Mouse (Mus musculus) CH12.LX (cell line): ENCODE measurements around the gene Mcrip1. TPM values are rescaled to one million over a fixed set of nuclear protein-coding genes. Genes with fewer than 3 reads are reported as not detected.

Experiments used
- DNase-seq: peaks from one replicate; pipeline ENCODE4 v3.0.0-alpha.2; 2013; ENCODE audit errors: extremely low read depth
- H3K27ac ChIP-seq: 2 replicates; pipeline ENCODE4 v1.5.1; 2012; ENCODE audit warnings: low read depth, mild to moderate bottlenecking, control low read depth, moderate library complexity; ENCODE audit not compliant: insufficient read depth
- H3K27me3 ChIP-seq: replicated peaks from 2 replicates; pipeline ENCODE3; 2012; ENCODE audit warnings: inconsistent platforms
- H3K36me3 ChIP-seq, 2 experiments: replicated peaks in 1 of 2; 2 replicates each; pipeline versions ENCODE3 to v1.6.1; 2012; ENCODE audit warnings: inconsistent platforms in 1 of 2, low read length in 1 of 2, mild to moderate bottlenecking in 1 of 2, mixed read lengths in 1 of 2, moderate library complexity in 1 of 2; ENCODE audit not compliant: control insufficient read depth in 1 of 2, insufficient read depth in 1 of 2
- H3K4me1 ChIP-seq, 2 experiments: 2 replicates each; pipeline ENCODE4 v1.6.1; 2012; ENCODE audit warnings: inconsistent platforms in 1 of 2, moderate library complexity in 1 of 2; ENCODE audit not compliant: insufficient read depth in 2 of 2, control insufficient read depth in 1 of 2
- H3K4me2 ChIP-seq: 2 replicates; pipeline ENCODE4 v1.6.1; 2012; ENCODE audit warnings: low read depth, mild to moderate bottlenecking, control low read depth; ENCODE audit not compliant: poor library complexity, insufficient read depth, severe bottlenecking
- H3K4me3 ChIP-seq, 3 experiments: fragments of 150-350 bp in 1 of 3; sonication (generic) in 1 of 3; replicated peaks in 1 of 3; 2 replicates each; pipeline versions ENCODE3 to v1.5.1; 2011 to 2012; ENCODE audit warnings: low read depth in 2 of 3, low read length in 2 of 3, mild to moderate bottlenecking in 2 of 3, moderate library complexity in 2 of 3, control low read depth in 1 of 3, improper control_type of control experiment in 1 of 3, inconsistent platforms in 1 of 3, mixed read lengths in 1 of 3; ENCODE audit not compliant: poor library complexity in 1 of 3
- H3K79me2 ChIP-seq: replicated peaks from 2 replicates; pipeline ENCODE4 v1.6.1; 2012; ENCODE audit warnings: mild to moderate bottlenecking, moderate library complexity; ENCODE audit not compliant: control insufficient read depth, poor library complexity, insufficient read depth, severe bottlenecking; ENCODE audit errors: extremely low read depth
- H3K9ac ChIP-seq: 2 replicates; pipeline ENCODE4 v1.6.1; 2012; ENCODE audit warnings: low read depth, mild to moderate bottlenecking, control low read depth, moderate library complexity; ENCODE audit not compliant: insufficient read depth
- H3K9me3 ChIP-seq: replicated peaks from 2 replicates; pipeline ENCODE3; 2012; ENCODE audit warnings: low read length, inconsistent platforms, mixed read lengths
- BHLHE40 ChIP-seq: IDR thresholded peaks from 2 replicates; pipeline ENCODE4 v1.6.1; 2011; ENCODE audit warnings: mild to moderate bottlenecking, low read depth, low read length, improper control_type of control experiment
- CHD1 ChIP-seq: IDR thresholded peaks from 2 replicates; pipeline ENCODE4 v1.6.1; 2012; ENCODE audit warnings: low read depth, low read length, improper control_type of control experiment, inconsistent platforms
- E2F4 ChIP-seq: IDR thresholded peaks from 2 replicates; pipeline ENCODE4 v1.6.1; 2011; ENCODE audit warnings: low read depth, low read length, improper control_type of control experiment; ENCODE audit not compliant: insufficient replicate concordance
- ELF1 ChIP-seq: IDR thresholded peaks from 2 replicates; pipeline ENCODE4 v1.6.1; 2014; ENCODE audit warnings: low read depth, mild to moderate bottlenecking, inconsistent platforms, low read length, improper control_type of control experiment
- EP300 ChIP-seq: IDR thresholded peaks from 2 replicates; pipeline ENCODE4 v1.6.1; 2011; ENCODE audit warnings: low read length, improper control_type of control experiment
- ETS1 ChIP-seq: conservative IDR thresholded peaks from 2 replicates; pipeline ENCODE4 v1.6.1; 2012; ENCODE audit warnings: low read depth, mild to moderate bottlenecking, inconsistent platforms, low read length, improper control_type of control experiment, moderate library complexity
- IRF4 ChIP-seq: IDR thresholded peaks from 2 replicates; pipeline ENCODE4 v1.6.1; 2014; ENCODE audit warnings: low read depth, mild to moderate bottlenecking, inconsistent platforms, low read length, improper control_type of control experiment
- JUND ChIP-seq: conservative IDR thresholded peaks from 2 replicates; pipeline ENCODE4 v1.6.1; 2011; ENCODE audit warnings: low read depth, low read length, improper control_type of control experiment
- KAT2A ChIP-seq: IDR thresholded peaks from 2 replicates; pipeline ENCODE4 v1.6.1; 2012; ENCODE audit warnings: low read length, improper control_type of control experiment, inconsistent platforms; ENCODE audit not compliant: insufficient replicate concordance
- MAX ChIP-seq: IDR thresholded peaks from 2 replicates; pipeline ENCODE4 v1.6.1; 2011; ENCODE audit warnings: low read length, improper control_type of control experiment
- MYC ChIP-seq: IDR thresholded peaks from 2 replicates; pipeline ENCODE4 v1.6.1; 2011; ENCODE audit warnings: low read depth, mild to moderate bottlenecking, improper control_type of control experiment, low read length
- NELFE ChIP-seq: IDR thresholded peaks from 2 replicates; pipeline ENCODE4 v1.6.1; 2011; ENCODE audit warnings: low read depth, low read length, improper control_type of control experiment
- POLR2A ChIP-seq: IDR thresholded peaks from 2 replicates; pipeline ENCODE4 v1.6.1; 2011; ENCODE audit warnings: low read depth, mild to moderate bottlenecking, improper control_type of control experiment, low read length
- RAD21 ChIP-seq: IDR thresholded peaks from 2 replicates; pipeline ENCODE4 v1.6.1; 2011; ENCODE audit warnings: low read depth, mild to moderate bottlenecking, low read length, improper control_type of control experiment, moderate library complexity
- RCOR1 ChIP-seq: conservative IDR thresholded peaks from 2 replicates; pipeline ENCODE4 v1.6.1; 2012; ENCODE audit warnings: low read depth, mild to moderate bottlenecking, inconsistent platforms, low read length, improper control_type of control experiment
- TBP ChIP-seq: conservative IDR thresholded peaks from 2 replicates; pipeline ENCODE4 v1.6.1; 2011; ENCODE audit warnings: low read depth, low read length, improper control_type of control experiment
- ZC3H11A ChIP-seq: IDR thresholded peaks from 2 replicates; pipeline ENCODE4 v1.6.1; 2012; ENCODE audit warnings: low read depth, mild to moderate bottlenecking, inconsistent platforms, low read length, improper control_type of control experiment
- dilution Hi-C: fragments of 300-500 bp; cut with MboI; formaldehyde crosslinking; loops from 2 replicates; pipeline ENCODE4 v1.14.3; 2020; ENCODE audit warnings: low sequenced_read_pairs; ENCODE audit not compliant: extremely low pct_unique_long_range_greater_than_20kb, extremely low pct_ligation_motif_present
- in situ Hi-C: fragments of 300-500 bp; cut with MboI; formaldehyde crosslinking; loops from 3 replicates; pipeline ENCODE4 v1.14.3; 2019; ENCODE audit warnings: low sequenced_read_pairs, low pct_ligation_motif_present, low pct_unique_long_range_greater_than_20kb, mixed read lengths
- polyA plus RNA-seq: library from polyadenylated mRNA; unstranded; fragments of >175 nt; gene quantifications from 2 replicates; pipeline ENCODE4 v1.2.1, GENCODE M21; 2012; ENCODE audit warnings: low read depth; ENCODE audit not compliant: insufficient read length
- total RNA-seq, 2 experiments: library from RNA; depleted of rRNA; stranded (reverse); fragments of 300-350 nt in 1 of 2; fragments of >200 nt in 1 of 2; gene quantifications; 2 replicates each; pipeline ENCODE4 v1.2.3; 2012 to 2014

Mcrip1 gene
- total and polyA plus RNA-seq, 3 experiments, result 39.6 to 66.5 (median 46.2) TPM

- TF ChIP-seq JUND, result no peak
- TF ChIP-seq MYC, result 0 out of 2 replicates have a peak, but pooled peaks have one; percentile 36
- no peak for TF ChIP-seq ETS1
- TF ChIP-seq ELF1, result peak; percentile 21; the same call in 1 of the 2 replicates
- no peak for TF ChIP-seq KAT2A
- peak; percentile 38; the same call in 1 of the 2 replicates for TF ChIP-seq EP300
- peak; percentile 41; the same call in 1 of the 2 replicates for TF ChIP-seq CHD1
- TF ChIP-seq ZC3H11A, result no peak
- TF ChIP-seq POLR2A, result peak; percentile 56
- TF ChIP-seq RCOR1, result 0 out of 2 replicates have a peak, but pooled peaks have one; percentile 23
- TF ChIP-seq NELFE, result peak; percentile 43; the same call in 1 of the 2 replicates
- 0 out of 2 replicates have a peak, but pooled peaks have one; percentile 19 for TF ChIP-seq BHLHE40
- TF ChIP-seq RAD21, result no peak
- TF ChIP-seq MAX, result no peak
- 0 out of 2 replicates have a peak, but pooled peaks have one; percentile 56 for TF ChIP-seq E2F4
- TF ChIP-seq IRF4, result no peak
- TF ChIP-seq TBP, result no peak
Measured at GRCm38 (mm10) chr11:120510375-120511030, 39.0 kb downstream of the Mcrip1 start (continued).

- TF ChIP-seq IRF4, result 0 out of 2 replicates have a peak, but pooled peaks have one; percentile 10
- no peak for TF ChIP-seq RAD21
- no peak for TF ChIP-seq MAX
- no peak for TF ChIP-seq NELFE
- TF ChIP-seq, all 38 proteins: peak for 1
- H3K9ac ChIP-seq, result peak overlapping the region; percentile 59; the same call in 1 of the 2 replicates
- H3K27me3 ChIP-seq, result peaks cover 2% of the 10 kb centered on the region
- in situ Hi-C loops, result no loop called here
- H3K36me3 ChIP-seq, result no peaks in the 10 kb centered on the region
- dilution Hi-C loops, result no loop called here
- peak overlapping the region in 1 of 3 experiments; percentile 1 for H3K4me3 ChIP-seq
- no peaks in the 10 kb centered on the region for H3K79me2 ChIP-seq
- H3K27ac ChIP-seq, result no peak overlapping the region
- H3K9me3 ChIP-seq, result no peaks in the 10 kb centered on the region
- no peak for DNase-seq
- peaks cover 5 to 15% of the 10 kb centered on the region in 2 experiments for H3K4me1 ChIP-seq
- peak overlapping the region; percentile 78 for H3K4me2 ChIP-seq
Measured at GRCm38 (mm10) chr11:120509940-120510339, 39.6 kb downstream of the Mcrip1 start.
